Mouse (Mus musculus) erythroblast, embryonic 14.5 days (primary cell): ENCODE measurements around the gene a.
"Not testable (repeated sequence)": the region's sequence is repeated elsewhere in the genome, so short reads cannot be mapped to it uniquely, and the experiment has no call there.

Source experiments
- GATA1 ChIP-seq: IDR thresholded peaks from 2 replicates; pipeline ENCODE4 v1.6.1; 2012; ENCODE audit warnings: low read length, inconsistent platforms, mixed read lengths
- TAL1 ChIP-seq: IDR thresholded peaks from 3 replicates; pipeline ENCODE4 v1.6.1; 2012; ENCODE audit warnings: low read length, inconsistent platforms, mixed read lengths

GRCm38 (mm10) chr2:155053512-155053911 is 262.3 kb downstream of the a start:
- TF ChIP-seq TAL1, GATA1: not testable (repeated sequence)
